Mouse (Mus musculus) cerebellum, adult (tissue): Measurements from ENCODE around the gene Cbx5.
A peak's percentile ranks its signal among the peaks of the same experiment; 100 is the strongest.

ENCODE experiments used
- ATAC-seq: cut with Nextera tagmentation; 2 replicates; pipeline ENCODE4 v1.9.2; 2017; ENCODE audit warnings: mild to moderate bottlenecking, moderate library complexity, mixed read lengths; ENCODE audit not compliant: insufficient number of reproducible peaks, low FRiP score, low TSS enrichment

Gene Cbx5

DNA sequence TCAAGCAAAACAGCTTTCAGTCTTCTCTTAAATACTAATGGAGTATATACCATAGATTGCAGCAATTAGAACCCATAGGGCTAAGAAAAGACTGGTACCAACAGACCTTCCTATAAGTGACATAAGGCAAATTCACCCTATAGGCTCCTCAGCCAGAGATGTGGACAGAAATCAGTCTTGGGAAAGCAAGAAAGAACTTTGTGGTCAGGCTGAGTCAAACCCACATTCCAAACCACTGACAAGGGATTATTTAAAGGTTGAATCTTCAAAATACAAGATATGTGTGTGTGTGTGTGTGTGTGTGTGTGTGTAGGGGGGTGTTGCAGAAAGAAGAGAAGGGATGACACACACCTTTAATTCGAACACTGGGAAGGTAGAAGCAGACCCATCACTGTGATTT, 18.2 kb downstream of the Cbx5 start:
- no peak for ATAC-seq

DNA sequence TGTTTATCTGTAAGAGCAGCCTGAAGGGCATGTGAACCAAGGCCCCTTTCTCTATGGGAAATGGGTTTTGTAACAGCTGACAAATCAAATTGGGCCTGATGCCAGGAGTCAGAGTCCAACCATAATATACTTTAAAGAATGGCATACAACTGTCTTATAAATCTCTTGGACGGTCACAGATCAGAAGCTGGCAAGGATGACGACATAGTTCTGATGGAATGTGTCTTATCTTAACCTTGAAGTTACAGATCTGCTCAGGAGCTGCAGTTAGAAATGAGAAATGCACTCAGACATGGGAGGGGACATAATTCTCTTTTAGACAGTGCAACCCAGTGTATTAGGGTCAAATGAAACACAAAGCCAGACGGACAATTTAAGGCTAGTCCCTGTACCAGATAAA, 18.8 kb downstream of the Cbx5 start:
- ATAC-seq, result no peak

DNA sequence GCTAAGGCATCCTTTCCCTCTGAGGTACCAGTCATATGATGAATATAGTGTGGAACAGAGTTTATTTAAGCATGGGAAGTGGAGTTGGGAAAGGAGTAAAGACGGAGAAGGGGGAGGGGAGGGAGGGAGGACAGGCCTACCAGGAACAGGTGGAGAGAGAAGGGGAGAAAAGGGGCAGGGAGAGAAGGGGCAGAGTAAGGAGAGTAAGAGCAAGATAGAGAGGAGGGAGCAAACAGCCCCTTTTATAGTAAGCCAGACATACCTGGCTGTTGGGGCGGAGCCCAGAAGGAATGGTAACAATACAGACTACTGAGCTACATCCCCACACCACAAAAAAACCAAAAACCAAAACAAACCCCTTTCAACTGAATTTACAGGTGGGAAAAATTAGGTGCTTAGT, 23.6 kb downstream of the Cbx5 start:
- ATAC-seq, result no peak

DNA sequence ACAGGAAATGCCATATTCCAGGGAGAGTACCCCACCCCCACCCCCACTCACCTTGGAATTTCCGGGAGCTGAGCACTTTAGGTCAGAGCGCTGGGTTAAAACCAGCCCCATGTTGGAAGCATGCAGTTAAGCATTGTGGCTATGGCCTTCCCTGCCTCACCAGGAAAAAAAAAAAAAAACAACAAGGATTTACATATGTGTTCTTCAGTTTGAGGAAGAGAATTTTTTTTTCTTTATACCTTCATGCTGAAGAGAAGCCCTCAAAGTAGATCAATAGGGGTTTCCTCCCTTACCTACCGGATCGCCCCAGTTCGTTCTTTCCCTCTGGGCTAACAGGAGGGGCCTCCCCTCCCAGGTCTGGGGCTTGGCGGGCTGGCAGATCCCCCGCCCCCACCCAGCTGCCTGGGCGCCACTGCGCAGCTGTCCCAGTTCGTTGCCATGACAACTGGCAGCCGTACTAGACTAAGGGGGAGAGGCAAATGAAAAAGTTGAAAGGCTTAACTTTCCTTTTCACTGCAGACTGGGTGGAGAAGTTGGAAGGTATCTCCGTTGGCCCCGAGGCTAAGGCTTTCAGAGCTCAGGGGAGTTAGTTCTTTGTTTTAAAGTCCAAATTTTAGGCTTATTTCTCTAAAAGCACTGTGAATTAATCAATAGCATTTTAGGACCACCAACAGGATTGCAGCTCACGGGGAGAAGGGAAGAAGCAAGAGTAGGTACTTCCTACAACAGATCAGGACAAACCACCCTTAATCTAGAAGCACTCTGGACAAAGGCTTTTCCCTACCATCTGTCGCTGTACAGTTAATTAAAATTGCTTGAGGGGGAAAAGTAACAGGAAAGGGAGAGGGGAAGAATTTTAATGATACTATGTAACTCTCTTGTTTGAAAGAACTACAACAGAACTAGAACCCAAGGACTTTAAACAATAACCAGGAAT, 24.4 kb downstream of the Cbx5 start:
- ATAC-seq, result peak; percentile 26; the same call in 1 of the 2 replicates

DNA sequence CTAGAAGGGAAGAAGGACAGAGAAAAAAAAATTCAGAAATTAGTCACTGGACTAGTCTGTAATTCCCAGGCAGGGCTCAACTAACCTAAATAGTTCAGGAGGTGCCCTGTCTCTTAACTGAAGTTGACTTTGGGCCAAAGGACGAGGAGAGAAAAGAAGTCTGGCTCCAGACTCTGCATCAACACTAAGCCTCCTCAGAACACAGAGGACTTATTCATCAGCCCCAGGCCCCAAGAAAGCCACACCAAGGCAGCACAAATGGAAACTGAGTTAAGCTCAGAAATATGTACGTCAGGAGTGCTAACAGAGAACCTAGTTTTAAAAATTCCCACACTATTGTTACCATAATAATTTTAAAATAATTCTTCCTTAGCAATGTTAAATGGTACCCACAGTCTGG, 25.5 kb downstream of the Cbx5 start:
- ATAC-seq, result no peak

DNA sequence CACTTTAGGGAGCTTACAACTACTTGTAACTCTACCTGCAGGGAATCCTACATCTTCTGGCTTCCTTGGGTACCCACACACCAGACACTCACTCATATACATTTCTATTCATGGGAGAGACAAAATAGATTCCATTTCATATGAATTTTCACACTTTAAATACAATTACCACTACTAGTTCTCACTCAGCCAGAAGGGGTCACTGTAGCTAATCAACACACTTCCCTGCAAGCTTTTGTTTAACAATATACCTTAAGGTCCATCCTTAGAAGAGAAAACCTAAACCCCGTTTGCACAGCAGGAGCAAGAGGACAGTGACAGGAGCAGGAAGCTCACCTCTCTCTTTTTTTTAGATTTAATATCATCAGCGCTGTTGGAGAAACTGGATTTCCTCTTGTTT, 34.5 kb downstream of the Cbx5 start:
- ATAC-seq, result no peak

DNA sequence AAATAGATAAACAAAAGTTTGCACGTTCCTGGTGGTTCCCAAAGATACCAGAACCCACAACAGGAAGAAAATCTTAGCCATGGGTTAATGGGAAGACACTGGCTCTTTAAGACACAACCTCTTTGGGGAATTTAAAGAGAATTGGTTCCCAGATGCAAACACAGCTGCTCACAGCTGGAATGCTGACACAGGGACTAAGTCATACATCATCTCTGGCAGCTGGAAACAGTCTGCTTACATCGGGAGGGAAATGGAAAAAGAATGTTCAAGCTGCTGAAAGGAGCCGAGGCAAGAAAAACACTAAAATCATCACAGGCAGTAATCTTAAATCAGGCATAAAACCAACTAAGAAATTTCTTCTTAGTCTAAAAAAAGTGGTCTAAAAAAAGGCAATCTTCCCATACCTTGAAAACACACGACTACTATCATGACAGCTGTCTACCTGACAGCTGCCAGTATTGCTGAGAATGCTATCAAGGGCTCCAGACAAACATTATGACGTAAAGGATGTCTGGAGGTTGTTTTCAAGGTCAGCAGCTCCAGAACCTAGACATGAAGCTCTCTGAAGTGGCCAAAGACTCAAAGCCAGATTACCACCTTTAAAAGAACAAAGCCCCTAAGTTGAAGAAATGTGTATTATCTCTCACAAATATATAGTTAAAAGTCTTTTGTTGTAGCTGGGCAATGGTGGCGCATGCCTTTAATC, 37.4 kb downstream of the Cbx5 start:
- ATAC-seq, result no peak

DNA sequence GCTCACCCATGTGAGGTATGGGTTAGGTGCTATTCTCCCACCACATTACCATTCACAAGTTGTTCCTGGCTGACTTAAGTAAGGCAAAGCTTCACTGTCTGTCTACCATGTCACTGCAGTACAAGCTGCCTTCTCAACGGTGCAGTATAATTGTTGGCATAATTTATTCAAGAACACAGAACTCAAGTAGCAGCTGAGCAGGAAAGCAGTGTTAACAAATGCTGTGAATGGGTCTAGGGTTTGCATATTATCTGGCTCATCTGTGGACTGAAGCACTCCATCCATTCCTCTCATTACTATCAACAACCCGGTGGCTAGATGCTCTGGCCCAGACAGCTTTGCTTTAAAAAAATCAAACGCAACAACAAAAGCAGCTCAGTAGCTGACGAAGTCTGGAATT, 41.8 kb downstream of the Cbx5 start:
- no peak for ATAC-seq

DNA sequence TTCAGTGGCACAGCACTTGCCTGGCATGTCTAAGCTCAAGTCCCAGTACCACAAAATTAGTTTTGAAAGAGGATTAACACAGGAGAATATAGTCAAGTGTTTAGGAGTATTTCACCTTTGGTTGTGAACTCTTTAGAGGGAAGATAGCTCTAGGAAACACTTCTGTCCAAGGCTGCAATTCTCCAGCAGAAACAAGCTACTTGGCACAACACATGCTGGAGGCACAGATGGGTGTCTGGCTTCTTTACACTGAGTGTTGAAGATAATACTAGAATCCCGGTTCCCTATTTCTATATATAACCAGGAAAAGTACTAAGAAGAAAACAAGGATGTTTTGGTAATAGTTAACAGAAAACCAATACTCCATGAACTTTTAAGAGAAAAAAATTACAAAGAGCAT, 42.8 kb downstream of the Cbx5 start:
- ATAC-seq, result no peak

DNA sequence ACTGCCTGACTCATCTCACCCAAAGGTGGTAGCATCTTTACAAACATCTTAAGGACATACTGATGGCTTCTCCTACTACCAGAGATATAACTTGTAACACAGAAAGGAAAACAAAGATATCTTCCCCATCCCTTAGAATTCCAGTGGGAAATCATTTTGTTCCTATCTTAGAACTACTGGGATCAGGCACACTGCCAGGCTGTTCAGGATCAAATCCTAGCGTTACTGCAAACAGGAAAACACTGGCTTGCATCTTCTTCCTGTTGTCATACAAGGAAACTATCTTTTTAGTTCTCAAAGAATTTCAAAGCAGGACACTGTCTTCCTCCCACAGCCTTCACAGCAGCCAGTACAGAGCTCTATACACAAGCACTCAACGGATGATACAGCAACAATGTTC, 46.0 kb downstream of the Cbx5 start:
- ATAC-seq, result no peak

DNA sequence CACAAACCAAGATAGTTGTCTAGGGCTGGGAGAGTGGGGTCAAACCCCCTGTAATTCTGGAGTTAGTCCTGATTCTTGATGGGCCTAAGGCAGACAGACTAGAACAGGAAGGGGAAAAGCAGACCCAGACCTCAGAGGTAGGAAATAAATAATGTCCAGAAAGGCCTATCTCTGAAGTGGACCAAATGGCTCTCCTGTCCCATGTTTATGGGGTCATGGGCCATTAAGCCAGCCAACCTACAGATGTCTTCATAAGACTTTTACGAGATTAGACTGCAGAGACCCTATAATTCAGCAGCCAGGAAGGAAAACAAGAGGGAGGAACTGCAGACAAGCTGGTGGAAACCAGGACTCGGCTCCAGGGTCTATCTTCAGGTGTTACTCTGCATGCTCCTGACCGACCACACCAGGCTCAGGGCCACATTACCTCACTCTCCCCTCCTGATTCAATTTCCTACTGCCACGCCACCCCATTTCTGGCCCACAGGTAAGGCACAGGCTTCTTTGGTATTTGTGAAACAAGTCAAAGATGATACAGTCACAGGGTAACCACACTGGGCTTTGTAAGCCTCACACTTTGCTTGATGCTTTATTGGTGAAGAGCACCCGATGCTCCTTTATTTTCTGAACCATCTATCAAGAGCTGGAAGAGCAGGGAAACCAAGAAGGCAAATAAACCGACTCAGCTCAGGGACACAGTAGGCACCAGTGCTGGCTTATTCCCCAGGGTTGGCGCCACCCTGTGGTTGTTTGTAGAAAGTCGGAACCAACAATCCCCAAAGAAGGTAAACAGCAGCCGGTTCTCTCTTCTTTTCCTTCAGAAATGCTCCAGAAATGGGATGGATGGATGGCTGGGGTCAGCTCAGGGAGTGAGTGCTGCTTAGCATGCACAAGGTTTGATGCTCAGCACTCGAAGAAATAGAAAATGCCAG, 48.8 kb downstream of the Cbx5 start:
- no peak for ATAC-seq

DNA sequence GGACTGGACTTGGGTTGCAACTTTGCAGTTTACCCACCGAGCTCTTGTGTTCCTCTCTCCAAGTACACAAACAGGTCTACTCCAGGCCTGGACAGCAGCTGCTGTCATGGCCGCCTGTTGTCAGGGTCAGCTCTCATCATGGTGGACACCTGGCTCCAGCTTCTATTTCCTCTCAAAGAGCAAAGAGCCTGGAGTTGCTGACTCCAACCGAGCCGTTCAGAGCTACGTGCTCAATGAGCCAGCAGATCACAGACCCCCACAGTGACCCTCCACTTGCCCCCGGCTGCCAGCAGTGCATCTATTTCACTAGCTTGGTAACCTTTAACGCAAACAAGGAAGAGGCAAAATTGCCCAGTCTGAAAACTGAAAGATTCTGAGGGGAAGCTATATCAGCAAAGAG, 49.5 kb downstream of the Cbx5 start:
- no peak for ATAC-seq

DNA sequence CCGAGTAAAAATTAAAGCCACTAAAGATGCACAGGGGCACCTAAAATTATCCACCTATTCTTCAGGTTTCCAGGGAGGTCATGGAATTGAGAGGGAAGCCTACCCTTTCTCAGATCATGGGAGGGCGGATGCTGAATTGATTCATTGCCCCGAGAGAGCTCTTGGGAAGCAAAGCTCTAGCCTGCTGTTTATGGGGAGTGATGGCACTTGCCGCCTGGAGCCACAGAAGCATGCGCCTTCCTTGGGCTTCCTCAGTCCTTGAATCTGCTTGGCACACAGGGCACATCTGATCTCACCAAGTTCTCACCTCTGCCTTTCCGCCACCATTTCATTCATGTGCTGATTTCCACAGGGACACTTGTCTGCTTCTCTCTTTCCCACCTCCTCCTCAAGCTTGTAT, 51.8 kb downstream of the Cbx5 start:
- ATAC-seq, result no peak

DNA sequence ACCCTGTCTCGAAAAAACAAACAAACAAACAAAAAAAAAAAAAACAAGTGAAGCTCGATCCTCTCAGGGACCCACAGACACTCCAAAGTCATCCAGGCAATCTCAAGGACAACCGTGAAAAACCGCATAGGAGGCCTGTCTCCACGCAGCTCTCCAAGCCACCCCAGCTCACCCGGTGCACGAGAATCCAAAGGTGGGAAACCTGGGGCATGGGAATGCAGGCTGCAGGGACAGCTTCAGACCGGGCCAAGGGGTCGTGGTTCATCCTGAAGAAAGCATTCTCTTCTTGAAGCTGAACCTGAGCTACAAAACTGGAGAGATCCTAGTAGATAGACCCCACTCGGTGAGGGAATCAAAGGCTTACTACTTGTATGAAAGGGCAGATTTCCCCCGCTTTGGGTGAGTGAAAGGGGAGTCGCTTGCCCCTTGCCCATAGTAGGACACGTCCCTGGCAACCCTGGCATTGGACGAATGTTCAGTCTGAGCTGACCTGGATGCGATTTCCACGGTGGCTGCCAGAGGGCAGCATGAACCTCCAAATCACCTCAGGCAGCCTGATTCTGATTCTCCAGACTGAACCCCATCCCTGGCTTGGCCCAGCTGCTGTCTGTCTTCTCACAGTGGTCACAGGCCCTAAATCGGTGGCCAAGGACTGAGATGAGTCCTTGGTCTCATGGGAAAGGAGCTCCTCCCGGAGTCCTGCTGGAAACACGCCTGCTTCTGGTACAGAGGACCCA, 54.0 kb downstream of the Cbx5 start:
- 0 out of 2 replicates have a peak, but pooled peaks have one; percentile 21 for ATAC-seq

DNA sequence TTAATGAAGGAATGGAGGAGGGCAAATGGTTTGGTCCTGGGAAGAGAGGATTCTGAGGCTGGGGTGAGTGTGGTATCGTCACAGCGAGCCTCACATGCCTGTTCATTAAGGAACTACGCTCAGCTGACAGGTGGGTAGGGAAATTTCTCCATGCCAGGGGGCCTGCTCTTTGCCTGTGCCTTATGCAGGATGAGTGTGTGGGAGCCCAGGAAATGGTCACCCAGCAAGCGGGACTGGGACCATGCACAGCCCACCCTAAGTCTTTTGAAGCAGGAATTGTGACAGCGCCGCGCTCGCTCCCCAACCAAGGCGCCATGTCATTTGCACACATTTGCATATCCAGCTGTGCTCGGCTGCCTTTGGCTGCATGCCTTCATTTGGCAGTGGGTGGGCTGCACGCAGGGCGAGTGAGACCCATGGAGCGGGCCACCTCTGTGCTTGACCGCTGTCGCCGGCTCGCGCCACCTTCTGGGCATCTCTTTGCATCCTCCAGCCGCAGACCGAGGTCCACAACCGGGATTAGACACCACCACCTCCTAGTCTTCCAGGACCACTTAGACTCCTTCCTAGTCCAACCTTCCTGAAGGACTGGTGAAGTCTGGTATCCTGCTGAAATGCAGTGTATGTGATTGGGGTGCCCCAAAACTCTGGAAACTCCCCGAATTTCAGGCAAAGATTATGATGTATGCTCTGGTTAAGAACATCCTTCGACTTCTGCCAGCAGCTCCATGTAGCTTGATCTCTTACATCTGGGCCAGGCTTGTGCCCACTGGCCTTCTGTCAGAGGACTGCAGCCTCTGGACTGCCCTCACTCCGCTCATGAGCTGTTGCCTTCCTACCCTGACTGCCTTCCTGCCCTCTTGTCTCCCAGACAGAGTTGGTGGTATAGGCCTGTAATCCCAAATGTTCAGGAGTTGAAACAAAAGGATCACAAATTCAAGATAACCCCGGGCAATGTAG, 55.7 kb downstream of the Cbx5 start:
- no peak for ATAC-seq

DNA sequence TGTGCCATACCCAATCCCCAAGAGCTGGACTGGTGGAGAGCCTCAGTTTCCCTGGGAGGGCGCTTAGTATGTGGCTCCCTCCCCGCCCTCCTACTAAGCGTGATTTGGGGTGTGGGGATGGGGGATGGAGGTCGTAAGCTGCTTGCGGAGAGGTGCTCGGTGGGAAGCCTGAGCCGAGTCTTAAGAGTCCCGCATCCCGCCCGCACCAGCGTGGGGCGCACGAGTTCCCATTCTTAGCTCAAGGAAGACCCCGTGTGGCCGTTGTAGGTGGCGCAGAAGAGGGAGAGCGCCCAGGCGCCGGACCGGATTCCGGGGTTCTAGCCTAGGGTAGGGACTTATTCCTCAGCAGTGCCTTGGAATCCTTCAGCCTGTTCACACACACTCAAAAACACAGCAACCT, 56.5 kb downstream of the Cbx5 start:
- ATAC-seq, result no peak

DNA sequence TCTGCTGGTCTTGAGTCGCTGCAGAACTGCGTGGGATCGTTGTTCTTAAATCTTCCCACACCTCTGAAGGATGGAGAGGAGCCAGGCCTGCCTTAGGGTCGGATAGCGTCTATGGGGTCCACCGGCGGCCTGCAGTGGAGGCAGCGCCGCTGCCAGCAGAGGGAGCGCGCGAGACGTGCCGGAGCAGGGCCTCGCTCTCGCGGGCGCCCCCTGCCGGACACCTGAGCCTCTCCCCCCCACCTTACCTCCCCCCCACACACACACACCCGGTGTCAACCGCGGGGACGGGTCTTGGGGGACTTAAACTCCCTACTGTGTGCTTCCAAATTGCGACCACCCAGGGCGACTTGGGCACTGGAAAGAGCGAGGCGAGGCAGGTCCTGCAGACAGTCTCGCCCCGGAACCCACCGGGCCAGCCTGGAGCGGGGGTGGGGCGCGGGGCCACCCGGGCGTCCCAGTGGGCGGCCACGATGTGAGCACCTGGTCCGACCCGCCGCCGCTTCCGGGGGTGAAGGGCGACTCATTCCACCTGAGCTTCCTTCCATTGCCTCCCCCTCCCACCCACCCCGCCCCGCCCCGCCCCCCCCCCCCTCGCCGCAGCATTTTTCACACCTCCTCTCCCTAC, 57.3 kb downstream of the Cbx5 start:
- 0 out of 2 replicates have a peak, but pooled peaks have one; percentile 13 for ATAC-seq

DNA sequence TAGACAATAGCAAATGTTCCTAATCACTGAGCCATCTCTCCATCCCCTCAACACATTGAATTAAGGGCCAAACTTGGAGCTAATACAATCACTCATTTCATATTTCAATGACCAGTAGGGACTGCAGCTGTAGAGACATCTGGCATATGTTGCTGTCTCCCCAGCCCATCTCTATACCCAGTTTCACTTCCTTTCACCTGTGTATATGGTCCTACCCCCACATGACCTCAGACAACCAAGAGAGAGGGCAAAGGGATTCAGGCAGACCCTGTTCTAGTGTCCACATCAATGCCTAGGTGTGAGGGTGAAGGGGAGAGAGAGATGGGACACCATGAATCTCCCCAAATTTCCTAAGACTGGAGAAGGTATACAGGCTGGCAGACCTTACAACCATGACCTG, 59.2 kb downstream of the Cbx5 start:
- ATAC-seq, result no peak
